Mouse (Mus musculus): ENCODE data around the gene Ppp1r15a.

GRCm38 (mm10) chr7:45526474-45527120 lies 529 bp upstream of the Ppp1r15a start:
- TF ChIP-seq GATA1 (IDR thresholded peaks at IDR 0.05; ENCODE audit: low read length) (no peak), TAL1 (IDR thresholded peaks at IDR 0.05; ENCODE audit: low read length) (no peak)

Data from erythroblast, embryonic 14.5 days (primary cell).